Mouse (Mus musculus) ES-Bruce4 (cell line): ENCODE data around the gene Kcnab3. TPM values are rescaled to one million over a fixed set of nuclear protein-coding genes. Genes with fewer than 3 reads are reported as not detected.
"Not testable (repeated sequence)": the region's sequence is repeated elsewhere in the genome, so short reads cannot be mapped to it uniquely, and the experiment has no call there.

ENCODE experiments used
- H3K27ac ChIP-seq: 2 replicates; pipeline ENCODE4 v1.5.1; 2012; ENCODE audit warnings: low read length, inconsistent platforms; ENCODE audit not compliant: insufficient read depth
- H3K27me3 ChIP-seq: 2 replicates; pipeline ENCODE4 v1.6.1; 2012; ENCODE audit warnings: mild to moderate bottlenecking, low read length, inconsistent platforms; ENCODE audit not compliant: control insufficient read depth, poor library complexity, insufficient read depth, severe bottlenecking
- H3K36me3 ChIP-seq: 2 replicates; pipeline ENCODE4 v1.6.1; 2012; ENCODE audit warnings: inconsistent platforms, mild to moderate bottlenecking, low read length, moderate library complexity; ENCODE audit not compliant: control insufficient read depth, poor library complexity, insufficient read depth, severe bottlenecking
- H3K4me1 ChIP-seq: one replicate; pipeline ENCODE4 v1.8.1; 2011; ENCODE audit warnings: low read length; ENCODE audit not compliant: control insufficient read depth, insufficient read depth
- H3K4me3 ChIP-seq: 2 replicates; pipeline ENCODE4 v1.5.1; 2011; ENCODE audit warnings: low read depth, mild to moderate bottlenecking, low read length
- H3K9ac ChIP-seq: 2 replicates; pipeline ENCODE4 v1.6.1; 2012; ENCODE audit warnings: low read depth, mild to moderate bottlenecking, inconsistent platforms; ENCODE audit not compliant: poor library complexity, severe bottlenecking
- H3K9me3 ChIP-seq: replicated peaks from 2 replicates; pipeline ENCODE4 v1.6.1; 2012; ENCODE audit warnings: mild to moderate bottlenecking, low read length, inconsistent platforms; ENCODE audit not compliant: control insufficient read depth, poor library complexity, insufficient read depth, severe bottlenecking
- CTCF ChIP-seq: IDR thresholded peaks from one replicate; pipeline ENCODE4 v1.8.1; 2011; ENCODE audit warnings: low read depth, low read length
- EP300 ChIP-seq: IDR thresholded peaks from 2 replicates; pipeline ENCODE4 v1.6.1; 2011; ENCODE audit warnings: low read depth, low read length; ENCODE audit not compliant: insufficient read depth
- POLR2A ChIP-seq: IDR thresholded peaks from one replicate; pipeline ENCODE4 v1.8.1; 2011; ENCODE audit warnings: low read length; ENCODE audit not compliant: insufficient read depth
- polyA plus RNA-seq: library from polyadenylated mRNA; stranded (reverse); fragments of >200 nt; gene quantifications from 2 replicates; pipeline ENCODE4 v1.2.4, GENCODE M21; 2011; ENCODE audit warnings: low read depth; ENCODE audit not compliant: missing spikeins, insufficient read depth, insufficient read length

Gene Kcnab3
- polyA plus RNA-seq, 1 experiment = 2.5 TPM

DNA sequence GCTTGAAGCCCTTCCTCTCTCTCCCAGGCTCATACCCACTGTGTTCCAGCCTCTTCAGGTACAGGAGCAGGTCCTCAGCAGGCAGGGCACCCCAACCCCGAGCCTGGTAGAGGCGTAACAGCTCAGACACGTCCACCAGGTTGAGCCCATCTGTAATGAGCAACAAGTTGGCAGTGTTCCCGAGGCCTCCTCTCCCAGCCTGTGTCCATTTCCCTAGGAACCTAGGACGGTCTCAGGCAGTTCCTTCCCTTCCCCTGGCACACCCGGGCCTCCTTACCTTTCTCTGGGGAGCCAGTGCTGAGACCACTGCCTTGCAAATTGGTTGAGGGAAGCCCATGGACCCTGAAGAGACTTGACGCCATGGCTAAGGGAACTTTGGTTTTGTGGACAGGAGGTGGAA is 23.2 kb upstream of the Kcnab3 start:
- no peaks in the 10 kb centered on the region for H3K4me1 ChIP-seq
- peaks cover 24% of the 10 kb centered on the region for H3K36me3 ChIP-seq
- no peak overlapping the region for H3K9ac ChIP-seq
- TF ChIP-seq CTCF (no peak), POLR2A (no peak), EP300 (no peak)
- no peak overlapping the region for H3K27ac ChIP-seq
- no peaks in the 10 kb centered on the region for H3K27me3 ChIP-seq
- no peak overlapping the region for H3K4me3 ChIP-seq
- no peaks in the 10 kb centered on the region for H3K9me3 ChIP-seq

DNA sequence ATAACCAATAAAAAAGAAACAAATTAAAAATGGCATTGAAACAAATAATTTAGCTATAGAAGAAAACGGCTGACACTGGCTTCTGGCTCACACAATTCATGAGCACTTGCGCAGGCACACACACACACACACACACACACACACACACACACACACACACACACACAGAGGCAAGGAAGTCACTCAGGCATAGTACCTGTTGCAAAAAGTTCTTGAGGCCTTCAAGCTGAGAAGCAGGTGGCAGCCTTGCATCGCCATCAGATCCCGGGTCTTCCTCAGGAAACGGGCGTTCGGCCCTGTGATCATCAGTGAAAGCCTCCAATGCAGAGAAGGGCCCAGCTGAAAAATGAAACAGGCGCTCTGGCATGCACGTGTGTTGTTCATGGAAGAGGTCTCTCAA is 20.8 kb upstream of the Kcnab3 start:
- H3K27me3 ChIP-seq = no peaks in the 10 kb centered on the region
- no peak overlapping the region for H3K27ac ChIP-seq
- no peaks in the 10 kb centered on the region for H3K4me1 ChIP-seq
- H3K4me3 ChIP-seq = no peak overlapping the region
- TF ChIP-seq POLR2A (no peak), CTCF (no peak), EP300 (no peak)
- peaks cover 35% of the 10 kb centered on the region for H3K36me3 ChIP-seq
- no peaks in the 10 kb centered on the region for H3K9me3 ChIP-seq
- no peak overlapping the region for H3K9ac ChIP-seq

GRCm38 (mm10) chr11:69306039-69306438 is 20.0 kb upstream of the Kcnab3 start:
- Histone ChIP-seq H3K36me3 (peaks cover 38% of the 10 kb centered on the region), H3K4me3 (no peak overlapping the region), H3K4me1 (no peaks in the 10 kb centered on the region), H3K9ac (no peak overlapping the region), H3K9me3 (no peaks in the 10 kb centered on the region), H3K27me3 (no peaks in the 10 kb centered on the region), H3K27ac (no peak overlapping the region)
- TF ChIP-seq POLR2A (no peak), CTCF (no peak), EP300 (no peak)

DNA sequence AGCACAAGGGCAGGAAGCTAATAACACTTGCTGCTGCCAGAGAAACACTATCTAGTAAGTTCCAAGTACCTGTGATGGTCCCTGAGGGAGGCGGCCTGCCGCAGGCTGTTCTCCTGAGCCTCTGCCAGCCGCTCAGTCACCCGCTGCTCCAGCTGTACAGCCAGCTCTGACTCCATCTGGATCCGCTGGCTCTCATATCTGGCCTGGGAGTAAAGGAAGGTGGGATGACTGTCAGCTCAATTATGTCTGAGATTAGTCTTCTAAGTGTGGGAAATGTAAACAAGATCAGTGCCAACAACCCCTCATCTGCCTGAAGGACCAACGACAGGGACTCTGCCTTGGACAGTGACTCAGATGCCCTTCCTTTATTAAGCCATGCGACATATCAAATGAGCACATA is 14.8 kb upstream of the Kcnab3 start:
- no peaks in the 10 kb centered on the region for H3K9me3 ChIP-seq
- H3K4me1 ChIP-seq = no peaks in the 10 kb centered on the region
- H3K27ac ChIP-seq = no peak overlapping the region
- TF ChIP-seq CTCF (no peak), POLR2A (no peak), EP300 (no peak)
- H3K9ac ChIP-seq = no peak overlapping the region
- H3K27me3 ChIP-seq = no peaks in the 10 kb centered on the region
- H3K4me3 ChIP-seq = no peak overlapping the region
- H3K36me3 ChIP-seq = peaks cover 32% of the 10 kb centered on the region

- no peaks in the 10 kb centered on the region for H3K9me3 ChIP-seq
- no peaks in the 10 kb centered on the region for H3K4me1 ChIP-seq
Measured at GRCm38 (mm10) chr11:69316361-69316760, 9.7 kb upstream of the Kcnab3 start.

GRCm38 (mm10) chr11:69318000-69318399 is 8.1 kb upstream of the Kcnab3 start:
- H3K9me3 ChIP-seq, H3K27ac ChIP-seq, H3K9ac ChIP-seq, H3K4me3 ChIP-seq, H3K4me1 ChIP-seq, H3K27me3 ChIP-seq: not testable (repeated sequence)
- H3K36me3 ChIP-seq = peaks cover 15% of the 10 kb centered on the region

More at GRCm38 (mm10) chr11:69316361-69316760, 9.7 kb upstream of the Kcnab3 start:
- no peak overlapping the region for H3K9ac ChIP-seq
- H3K27me3 ChIP-seq = no peaks in the 10 kb centered on the region
- no peak for TF ChIP-seq POLR2A
- no peak for TF ChIP-seq EP300
- no peak for TF ChIP-seq CTCF
- H3K36me3 ChIP-seq = peaks cover 15% of the 10 kb centered on the region
- no peak overlapping the region for H3K27ac ChIP-seq
- H3K4me3 ChIP-seq = no peak overlapping the region

DNA sequence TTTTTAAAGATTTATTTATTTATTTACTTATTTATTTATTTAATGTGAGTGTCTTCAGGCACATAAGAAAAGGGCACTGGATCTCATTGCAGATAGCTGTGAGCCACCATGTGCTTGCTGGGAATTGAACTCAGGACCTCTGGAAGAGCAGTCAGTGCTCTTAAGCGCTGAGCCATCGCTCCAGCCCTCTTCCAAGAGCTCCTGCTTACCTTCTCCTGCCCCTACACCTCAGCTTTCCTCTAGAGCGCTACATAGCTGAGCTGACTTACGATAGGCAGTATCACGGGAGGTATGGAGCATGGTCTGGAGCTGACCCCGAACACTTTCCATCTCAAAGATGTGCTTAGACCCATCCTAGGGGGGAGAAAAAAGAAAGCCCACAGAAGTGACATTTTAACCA is 4.5 kb upstream of the Kcnab3 start:
- TF ChIP-seq CTCF (no peak), EP300 (no peak), POLR2A (no peak)
- no peaks in the 10 kb centered on the region for H3K4me1 ChIP-seq

More for the DNA sequence above, 4.5 kb upstream of the Kcnab3 start:
- Histone ChIP-seq H3K27me3 (peaks cover under 1% of the 10 kb centered on the region; the same call in 1 of the 2 replicates), H3K9me3 (no peaks in the 10 kb centered on the region), H3K9ac (no peak overlapping the region), H3K36me3 (peaks cover 11% of the 10 kb centered on the region; the same call in 1 of the 2 replicates), H3K4me3 (no peak overlapping the region), H3K27ac (no peak overlapping the region)
